8 mouse cellular contexts compared by ENCODE assay signal in the genomic region with DNA sequence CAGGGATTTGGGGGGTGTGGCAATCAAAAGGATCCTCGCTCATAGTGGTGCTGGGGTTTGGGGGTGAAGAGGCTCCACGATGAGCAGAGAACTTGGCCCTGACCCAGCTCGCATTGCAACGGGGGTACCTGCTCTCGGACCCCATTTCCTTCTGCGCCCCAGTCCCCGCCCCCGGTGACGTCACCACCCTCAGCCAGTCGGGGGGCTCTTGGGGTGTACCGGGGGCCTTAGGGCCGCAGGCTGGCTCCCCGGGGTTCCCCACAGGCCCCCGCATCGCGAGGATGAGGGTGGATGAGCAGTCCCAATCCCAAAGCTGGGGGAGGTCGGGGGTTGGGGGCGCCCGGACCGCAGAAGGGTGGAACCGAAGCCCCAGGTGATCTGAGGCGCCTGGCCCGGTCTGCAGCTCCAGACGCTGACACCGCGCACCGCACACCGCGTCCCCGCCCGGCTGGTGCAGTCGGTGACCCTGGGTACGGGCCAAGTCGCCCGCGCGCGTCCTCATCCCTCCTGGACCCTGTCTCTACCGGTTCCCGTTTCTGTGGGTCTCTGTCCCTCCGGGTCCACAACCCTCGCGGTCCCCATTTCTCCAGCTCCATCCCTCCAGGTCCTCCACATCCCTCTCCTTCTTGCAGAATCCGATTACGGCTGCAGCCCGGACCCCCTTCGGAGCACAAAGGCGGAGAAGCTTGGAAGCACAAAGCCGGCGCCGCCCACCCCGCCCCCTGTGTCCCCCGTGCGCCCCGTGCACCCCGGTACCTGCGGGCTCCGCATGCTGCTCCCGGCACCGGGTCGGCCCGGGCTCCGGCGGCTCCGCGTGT. TPM values are rescaled to one million over a fixed set of nuclear protein-coding genes. Genes with fewer than 3 reads are reported as not detected.
A peak's percentile ranks its signal among the peaks of the same experiment; 100 is the strongest.
DNase-seq lines count a peak whose midpoint lies in the region; ATAC-seq and TF ChIP-seq lines count a peak whose summit lies in the region.

No protein-coding gene starts in this region.

- WGBS in lung, adult 2 months: 1% methylated on average over 66 of the region's 66 CpGs
- WGBS in forebrain, embryonic 14.5 days: under 1% methylated on average over 62 of the region's 66 CpGs
- under 1% methylated on average over 63 of the region's 66 CpGs for WGBS in intestine, postnatal 0 days
- under 1% methylated on average over 60 of the region's 66 CpGs for WGBS in macrophage (ENCODE audit: missing documents)
- WGBS in stomach, embryonic 16.5 days: under 1% methylated on average over 66 of the region's 66 CpGs

- TF ChIP-seq POLR2A in lung, adult 2 months (IDR thresholded peaks at IDR 0.05; ENCODE audit: borderline replicate concordance, extremely low read depth, low read depth, low read length): no peak
- no peak for TF ChIP-seq POLR2A in bone marrow macrophage, adult 2 months (IDR thresholded peaks at IDR 0.05; ENCODE audit: borderline replicate concordance, low read depth, low read length)

- 0 out of 2 replicates have a peak, but pooled peaks cover 3% of the 10 kb centered on the region for H3K9me3 ChIP-seq in forebrain, embryonic 14.5 days (replicated peaks; ENCODE audit: control insufficient read depth, low read length)
- H3K9me3 ChIP-seq in intestine, postnatal 0 days (ENCODE audit: control insufficient read depth): no peaks in the 10 kb centered on the region
- H3K9me3 ChIP-seq in stomach, embryonic 16.5 days (replicated peaks; ENCODE audit: control insufficient read depth, low read length): peaks cover 7% of the 10 kb centered on the region; the same call in 1 of the 2 replicates

- no peak overlapping the region for H3K27ac ChIP-seq in bone marrow macrophage, adult 2 months (ENCODE audit: insufficient read depth, low read depth, low read length)
- peak overlapping the region; percentile 99 for H3K27ac ChIP-seq in forebrain, embryonic 14.5 days (ENCODE audit: low read depth, low read length)
- H3K27ac ChIP-seq in intestine, postnatal 0 days (ENCODE audit: low read depth, low read length): no peak overlapping the region
- no peak overlapping the region for H3K27ac ChIP-seq in macrophage
- H3K27ac ChIP-seq in stomach, embryonic 16.5 days (ENCODE audit: low read length): peak overlapping the region; percentile 68

- no peaks in the 10 kb centered on the region for H3K79me2 ChIP-seq in macrophage (ENCODE audit: inconsistent target)

- peak; percentile 44 for ATAC-seq in forebrain, embryonic 14.5 days
- ATAC-seq in intestine, postnatal 0 days: 0 out of 2 replicates have a peak, but pooled peaks have one; percentile 17
- 0 out of 2 replicates have a peak, but pooled peaks have one; percentile 3 for ATAC-seq in stomach, embryonic 16.5 days (ENCODE audit: insufficient read depth, low FRiP score)

- H3K27me3 ChIP-seq in forebrain, embryonic 14.5 days (replicated peaks; ENCODE audit: control insufficient read depth, insufficient read depth, low read length): no peaks in the 10 kb centered on the region
- H3K27me3 ChIP-seq in intestine, postnatal 0 days (replicated peaks; ENCODE audit: control insufficient read depth, insufficient read depth, low read length): peaks cover 55% of the 10 kb centered on the region
- H3K27me3 ChIP-seq in stomach, embryonic 16.5 days (ENCODE audit: control insufficient read depth, insufficient read depth, low read length): peaks cover 25% of the 10 kb centered on the region

- peak overlapping the region; percentile 99 for H3K4me2 ChIP-seq in forebrain, embryonic 14.5 days (ENCODE audit: low read length)
- H3K4me2 ChIP-seq in intestine, postnatal 0 days (replicated peaks; ENCODE audit: low read depth): peak overlapping the region; percentile 80
- H3K4me2 ChIP-seq in stomach, embryonic 16.5 days (ENCODE audit: low read depth, low read length): peak overlapping the region; percentile 96

- peak overlapping the region; percentile 100 for H3K9ac ChIP-seq in forebrain, embryonic 14.5 days (ENCODE audit: low read length)
- H3K9ac ChIP-seq in intestine, postnatal 0 days (ENCODE audit: low read depth, low read length): peak overlapping the region; percentile 59
- peak overlapping the region; percentile 82 for H3K9ac ChIP-seq in stomach, embryonic 16.5 days (ENCODE audit: low read length)

- H3K4me1 ChIP-seq in lung, adult 2 months (ENCODE audit: control insufficient read depth, insufficient read depth, low read length): peaks cover 15% of the 10 kb centered on the region
- H3K4me1 ChIP-seq in bone marrow macrophage, adult 2 months (ENCODE audit: control insufficient read depth, insufficient read depth, low read length): peaks cover 22% of the 10 kb centered on the region
- peaks cover 32% of the 10 kb centered on the region for H3K4me1 ChIP-seq in forebrain, embryonic 14.5 days (ENCODE audit: control insufficient read depth, insufficient read depth, low read length)
- 0 out of 2 replicates have a peak, but pooled peaks cover 7% of the 10 kb centered on the region for H3K4me1 ChIP-seq in intestine, postnatal 0 days (replicated peaks; ENCODE audit: control insufficient read depth, insufficient read depth, low read length)
- H3K4me1 ChIP-seq in stomach, embryonic 16.5 days (ENCODE audit: control insufficient read depth, insufficient read depth, low read length): peaks cover 47% of the 10 kb centered on the region

- peak overlapping the region; percentile 59 for H3K4me3 ChIP-seq in lung, adult 2 months (replicated peaks; ENCODE audit: extremely low read depth, low read depth, low read length)
- peak overlapping the region; percentile 82 for H3K4me3 ChIP-seq in bone marrow macrophage, adult 2 months (ENCODE audit: insufficient read depth, low read length)
- peak overlapping the region; percentile 95 for H3K4me3 ChIP-seq in forebrain, embryonic 14.5 days (ENCODE audit: low read depth, low read length)
- peak overlapping the region; percentile 59 for H3K4me3 ChIP-seq in intestine, postnatal 0 days (ENCODE audit: low read depth, low read length)
- peak overlapping the region; percentile 30 for H3K4me3 ChIP-seq in macrophage (ENCODE audit: inconsistent target)
- peak overlapping the region; percentile 62 for H3K4me3 ChIP-seq in stomach, embryonic 16.5 days (replicated peaks; ENCODE audit: low read length)

- no peak for TF ChIP-seq CTCF in lung, adult 2 months (IDR thresholded peaks at IDR 0.05; ENCODE audit: insufficient read depth, low read length)
- no peak for TF ChIP-seq CTCF in bone marrow macrophage, adult 2 months (IDR thresholded peaks at IDR 0.05; ENCODE audit: low read depth, low read length)
- TF ChIP-seq CTCF in intestine, postnatal 0 days (IDR thresholded peaks at IDR 0.05; ENCODE audit: low read depth): no peak

- DNase-seq in lung, adult 2 months: no peak
- DNase-seq in lung, adult 18-20 months: no peak
- DNase-seq in forebrain, embryonic 14.5 days (ENCODE audit: low spot score): peak; percentile 72
- DNase-seq in urinary bladder, adult 2 months (ENCODE audit: low spot score): no peak

- 0 out of 2 replicates have a peak, but pooled peaks cover 4% of the 10 kb centered on the region for H3K36me3 ChIP-seq in forebrain, embryonic 14.5 days (ENCODE audit: control insufficient read depth, insufficient read depth, low read length)
- no peaks in the 10 kb centered on the region for H3K36me3 ChIP-seq in intestine, postnatal 0 days (ENCODE audit: control insufficient read depth, insufficient read depth)
- H3K36me3 ChIP-seq in macrophage (ENCODE audit: inconsistent target): no peaks in the 10 kb centered on the region
- no peaks in the 10 kb centered on the region for H3K36me3 ChIP-seq in stomach, embryonic 16.5 days (ENCODE audit: control insufficient read depth, insufficient read depth, low read length)

RNA-seq across cellular contexts. Expression of gene Ptprs, which starts 0.5 kb away (rescaled TPM):
- 128 and 171 TPM in 2 replicates for polyA plus RNA-seq in lung, adult 2 months (2012; rRNA removed)
- polyA plus RNA-seq in bone marrow macrophage, adult 2 months (2012; ENCODE audit: insufficient read depth, insufficient read length, missing spikeins): 75.2 and 77.2 TPM in 2 replicates
- 248 and 319 TPM in 2 replicates for polyA plus RNA-seq in forebrain, embryonic 14.5 days (2014; fragmentation: Nextera tagmentation; extraction: Ambion mirVana)
- polyA plus RNA-seq in intestine, postnatal 0 days (2015; fragmentation: Nextera tagmentation; extraction: Ambion mirVana): 15.2 and 15.7 TPM in 2 replicates
- 100 to 1,000 TPM in 12 of 26 experiments, 10 to 100 TPM in 14; 41.5 to 232 (median 95.1) TPM for total RNA-seq in macrophage (2018; cell fraction: chromatin; rRNA removed)
- total RNA-seq in macrophage (2018; cell fraction: cytosol; rRNA removed): 10 to 100 TPM in 14 of 26 experiments, 1 to 10 TPM in 12; 3.4 to 29.6 (median 11.9) TPM
- total RNA-seq in macrophage (2018; cell fraction: nucleus; rRNA removed): 100 to 1,000 TPM in 6 of 26 experiments, 10 to 100 TPM in 20; 14.3 to 133 (median 44.5) TPM
- 13.0 to 25.1 TPM (median 19.4 TPM) in 3 replicates for polyA plus RNA-seq in macrophage (2018)
- 58.5 and 61.9 TPM in 2 replicates for polyA plus RNA-seq in stomach, embryonic 16.5 days (2015; fragmentation: Nextera tagmentation; extraction: Ambion mirVana)
- polyA plus RNA-seq in urinary bladder, adult 2 months (2012; rRNA removed): 313 and 341 TPM in 2 replicates

RNA-seq across cellular contexts. Expression of gene Znrf4, which starts 36.4 kb away (rescaled TPM):
- polyA plus RNA-seq in lung, adult 2 months (2012; rRNA removed): 0.17 and 0.22 TPM in 2 replicates
- polyA plus RNA-seq in bone marrow macrophage, adult 2 months (2012; ENCODE audit: insufficient read depth, insufficient read length, missing spikeins): not detected in 2 replicates
- polyA plus RNA-seq in forebrain, embryonic 14.5 days (2014; fragmentation: Nextera tagmentation; extraction: Ambion mirVana): 0.14 TPM in 1 of 2 replicates, not detected in the other
- not detected in 2 replicates for polyA plus RNA-seq in intestine, postnatal 0 days (2015; fragmentation: Nextera tagmentation; extraction: Ambion mirVana)
- not detected for total RNA-seq in macrophage (2018; cell fraction: chromatin; rRNA removed)
- total RNA-seq in macrophage (2018; cell fraction: cytosol; rRNA removed): not detected
- not detected for total RNA-seq in macrophage (2018; cell fraction: nucleus; rRNA removed)
- not detected in 3 replicates for polyA plus RNA-seq in macrophage (2018)
- not detected in 2 replicates for polyA plus RNA-seq in stomach, embryonic 16.5 days (2015; fragmentation: Nextera tagmentation; extraction: Ambion mirVana)
- not detected in 2 replicates for polyA plus RNA-seq in urinary bladder, adult 2 months (2012; rRNA removed)

Comparison
In these comparisons a context has a peak if more than half of its experiments do, and no peak if none do; other contexts are left out.
1. H3K4me3 ChIP-seq: peak in every context shown above with its lines; median percentile 95 in forebrain, embryonic 14.5 days; 82 in bone marrow macrophage, adult 2 months; 62 in stomach, embryonic 16.5 days; 59 in lung, adult 2 months; 59 in intestine, postnatal 0 days; 30 in macrophage.
2. H3K27ac ChIP-seq: peak in forebrain, embryonic 14.5 days (single experiment) and stomach, embryonic 16.5 days (single experiment); none in bone marrow macrophage, adult 2 months (single experiment), intestine, postnatal 0 days (single experiment) and macrophage (single experiment).
3. Peak in every context shown above with its lines, with median percentiles within 50 percentile points of each other: ATAC-seq, H3K4me2 ChIP-seq and H3K9ac ChIP-seq.